Mouse (Mus musculus): ENCODE data around the gene Vmn1r111.
"Not testable (repeated sequence)": the region's sequence is repeated elsewhere in the genome, so short reads cannot be mapped to it uniquely, and the experiment has no call there.

Gene Vmn1r111

DNA sequence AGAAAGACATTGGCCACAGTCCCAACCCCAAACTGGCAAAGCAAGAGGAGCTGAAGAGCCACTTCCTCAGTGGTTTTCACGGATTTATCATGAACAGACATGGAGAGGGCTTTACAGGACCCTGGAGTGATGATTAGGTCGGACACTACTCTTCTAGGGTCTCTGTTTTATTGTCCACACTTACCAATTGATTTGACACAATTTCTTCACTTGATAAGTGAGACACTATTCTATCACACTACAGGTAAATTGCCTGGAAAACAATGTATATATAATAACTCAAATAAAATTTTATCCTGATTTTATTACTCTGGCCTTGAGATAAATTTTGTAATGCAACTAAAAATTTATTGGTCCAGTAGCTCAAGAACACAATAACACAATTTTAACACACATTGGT lies at the start of gene Vmn1r111:
Gene Vmn1r111, minus strand, starts transcription at position 101 of the 400 bp plus-strand sequence.
- not testable (repeated sequence) for DNase-seq (ENCODE audit: low spot score)

DNA sequence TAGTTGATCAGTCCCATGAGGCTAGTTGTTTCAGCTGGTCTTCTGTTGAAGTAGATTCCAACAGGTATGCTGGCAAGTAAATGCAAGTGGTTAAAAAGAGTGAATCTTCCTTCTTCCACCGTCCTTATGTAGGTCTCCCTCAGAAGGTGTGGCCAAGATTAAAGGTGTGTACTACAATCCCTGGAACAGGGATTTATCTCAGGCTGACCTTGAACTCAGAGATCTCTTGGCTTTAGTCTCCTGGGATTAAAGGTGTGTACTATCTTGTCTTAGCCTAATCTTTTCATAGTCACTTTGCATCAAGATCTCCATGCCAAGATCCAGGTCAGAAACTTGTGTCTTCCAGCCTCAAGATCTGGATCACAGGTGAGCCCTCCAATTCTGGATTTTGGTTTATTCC lies 27.5 kb upstream of the Vmn1r111 start, which contains the start of gene Gm10668:
Gene Gm10668, minus strand, starts transcription at position 101 of the 400 bp plus-strand sequence.
- not testable (repeated sequence) for DNase-seq (ENCODE audit: low spot score)

DNA sequence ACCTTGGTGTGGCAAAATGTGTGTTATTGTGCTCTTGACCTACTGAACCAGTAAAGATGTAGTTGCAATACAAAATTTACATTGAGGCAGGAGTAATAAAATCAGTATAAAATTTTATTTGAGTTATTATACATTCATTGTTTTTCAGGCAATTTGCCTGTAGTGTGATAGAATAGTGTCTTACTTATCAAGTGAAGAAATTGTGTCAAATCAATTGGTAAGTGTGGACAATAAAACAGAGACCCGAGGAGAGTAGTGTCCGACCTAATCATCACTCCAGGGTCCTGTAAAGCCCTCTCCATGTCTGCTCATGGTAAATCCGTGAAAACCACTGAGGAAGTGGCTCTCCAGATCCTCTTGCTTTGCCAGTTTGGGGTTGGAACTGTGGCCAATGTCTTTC lies 34.4 kb downstream of the Vmn1r111 start, which contains the start of gene Vmn1r107:
Gene Vmn1r107, plus strand, starts transcription at position 301 of the 400 bp plus-strand sequence.
- not testable (repeated sequence) for DNase-seq (ENCODE audit: low spot score)

Measured in left cerebral cortex, adult 11 months (tissue).